Mouse (Mus musculus) intestine, embryonic 15.5 days (tissue): Measurements from ENCODE around the gene Ripor1. TPM values are rescaled to one million over a fixed set of nuclear protein-coding genes. Genes with fewer than 3 reads are reported as not detected.

Source experiments
- microRNA counts: library from miRNA; unstranded; fragments of <30 nt; microRNA quantifications from one replicate; lab custom pipeline; 2016
- polyA plus RNA-seq: library from polyadenylated mRNA; unstranded; fragments of >200 nt; fragmentation: Nextera tagmentation; extraction: Ambion mirVana; gene quantifications from 2 replicates; pipeline ENCODE4 v1.2.1, GENCODE M21; 2015

Ripor1 gene
- polyA plus RNA-seq, 1 experiment from 2014 or later, result 18.5 TPM

MicroRNAs within 50 kb of the gene (microRNA counts, 519-probe panel; counts per million panel counts)
- microRNA mmu-miR-1966 (lab: Ali Mortazavi, UCI), result 2,560 counts per million, percentile 67 among the panel's probes with 10 or more counts

Other genes starting within 250 kb of the Ripor1 start
- gene Plekhg4, start 232.0 kb upstream of the Ripor1 start, polyA plus RNA-seq, result 0.10 and 0.27 TPM in 2 replicates
- 0.05 TPM in 1 of 2 replicates, not detected in the other for gene Kctd19, start 191.8 kb upstream of the Ripor1 start, polyA plus RNA-seq
- gene Lrrc36, start 191.7 kb upstream of the Ripor1 start, polyA plus RNA-seq, result 0.24 and 0.26 TPM in 2 replicates
- gene Tppp3, start 133.7 kb upstream of the Ripor1 start, polyA plus RNA-seq, result 38.1 and 39.3 TPM in 2 replicates
- gene Zdhhc1, start 108.4 kb upstream of the Ripor1 start, polyA plus RNA-seq, result 20.1 and 22.6 TPM in 2 replicates
- gene Hsd11b2, start 86.5 kb upstream of the Ripor1 start, polyA plus RNA-seq, result 2.7 and 3.0 TPM in 2 replicates
- gene Atp6v0d1, start 39.2 kb upstream of the Ripor1 start, polyA plus RNA-seq, result 78.2 and 89.4 TPM in 2 replicates
- 96.4 and 106 TPM in 2 replicates for gene Ctcf, start 31.3 kb downstream of the Ripor1 start, polyA plus RNA-seq
- gene Agrp, start 32.1 kb downstream of the Ripor1 start, polyA plus RNA-seq, result 0.57 and 0.88 TPM in 2 replicates
- gene Carmil2, start 81.0 kb downstream of the Ripor1 start, polyA plus RNA-seq, result 1.0 and 1.1 TPM in 2 replicates
- gene Acd, start 95.8 kb downstream of the Ripor1 start, polyA plus RNA-seq, result 46.1 and 51.1 TPM in 2 replicates
- gene Pard6a, start 95.9 kb downstream of the Ripor1 start, polyA plus RNA-seq, result 12.7 and 13.4 TPM in 2 replicates
- 0.13 TPM in 1 of 2 replicates, not detected in the other for gene 4933405L10Rik, start 102.4 kb downstream of the Ripor1 start, polyA plus RNA-seq
- gene Enkd1, start 103.0 kb downstream of the Ripor1 start, polyA plus RNA-seq, result 15.8 and 17.3 TPM in 2 replicates
- 10.5 and 10.6 TPM in 2 replicates for gene Gfod2, start 153.4 kb downstream of the Ripor1 start, polyA plus RNA-seq
- gene Ranbp10, start 222.1 kb downstream of the Ripor1 start, polyA plus RNA-seq, result 8.5 and 8.9 TPM in 2 replicates
- not detected in 2 replicates for gene Tsnaxip1, start 222.5 kb downstream of the Ripor1 start, polyA plus RNA-seq
- 33.6 and 34.9 TPM in 2 replicates for gene Cenpt, start 248.0 kb downstream of the Ripor1 start, polyA plus RNA-seq
- 54.9 and 60.0 TPM in 2 replicates for gene Thap11, start 249.9 kb downstream of the Ripor1 start, polyA plus RNA-seq